Comparison of ENCODE assay signal across 17 mouse cellular contexts in genomic region chr2:90887627-90888026, GRCm38 (mm10). TPM values are rescaled to one million over a fixed set of nuclear protein-coding genes. Genes with fewer than 3 reads are reported as not detected.
DNase-seq lines count a peak whose midpoint lies in the region; ATAC-seq and TF ChIP-seq lines count a peak whose summit lies in the region.
"Had no signal": no experiment of that assay in that cellular context is flagged by ENCODE, and none has a peak within 500 bp of the region (broad histone marks: within the 10 kb centered on the region; RNA-seq: fewer than 3 reads in every experiment).

No protein-coding gene starts in this region.

- ATAC-seq in midbrain, embryonic 13.5 days: no peak
- ATAC-seq in forebrain, postnatal 0 days: no peak
- ATAC-seq in midbrain, embryonic 16.5 days: no peak
- no peak for ATAC-seq in intestine, embryonic 16.5 days
- ATAC-seq: activated CD4-positive, CD25-positive, alpha-beta regulatory T cell, adult 4 months; inflammation-experienced regulatory T-cells, adult 6 months had no signal

- H3K9ac ChIP-seq in midbrain, embryonic 13.5 days (replicated peaks): peak overlapping the region; percentile 87
- H3K9ac ChIP-seq in forebrain, postnatal 0 days: peak overlapping the region; percentile 94; the same call in 1 of the 2 replicates
- H3K9ac ChIP-seq in midbrain, embryonic 16.5 days (ENCODE audit: low read depth, low read length): peak overlapping the region; percentile 81
- no peak overlapping the region for H3K9ac ChIP-seq in intestine, embryonic 16.5 days (ENCODE audit: low read depth, low read length)
- H3K9ac ChIP-seq: embryonic facial prominence, embryonic 13.5 days; lung, embryonic 14.5 days had no signal

- H3K4me1 ChIP-seq in midbrain, embryonic 13.5 days (replicated peaks): peaks cover 53% of the 10 kb centered on the region
- H3K4me1 ChIP-seq in midbrain, embryonic 10.5 days: peaks cover 47% of the 10 kb centered on the region
- peaks cover 25% of the 10 kb centered on the region for H3K4me1 ChIP-seq in forebrain, postnatal 0 days (ENCODE audit: insufficient read depth)
- H3K4me1 ChIP-seq in midbrain, embryonic 16.5 days (ENCODE audit: control insufficient read depth, insufficient read depth, low read length): peaks cover 36% of the 10 kb centered on the region
- peaks cover 16% of the 10 kb centered on the region for H3K4me1 ChIP-seq in intestine, embryonic 16.5 days (ENCODE audit: control insufficient read depth, insufficient read depth, low read length)
- H3K4me1 ChIP-seq in embryonic facial prominence, embryonic 10.5 days: peaks cover 43% of the 10 kb centered on the region

- WGBS in midbrain, embryonic 13.5 days: 73% methylated on average over 5 of the region's 5 CpGs
- 76% methylated on average over 5 of the region's 5 CpGs for WGBS in midbrain, embryonic 10.5 days
- WGBS in forebrain, postnatal 0 days: 63% methylated on average over 5 of the region's 5 CpGs
- WGBS in midbrain, embryonic 16.5 days: 74% methylated on average over 5 of the region's 5 CpGs
- WGBS in intestine, embryonic 16.5 days: 65% methylated on average over 5 of the region's 5 CpGs
- 74% methylated on average over 5 of the region's 5 CpGs for WGBS in embryonic facial prominence, embryonic 10.5 days

- H3K36me3 ChIP-seq in midbrain, embryonic 13.5 days: peaks cover 13% of the 10 kb centered on the region
- peaks cover 7% of the 10 kb centered on the region for H3K36me3 ChIP-seq in midbrain, embryonic 10.5 days
- no peaks in the 10 kb centered on the region for H3K36me3 ChIP-seq in forebrain, postnatal 0 days (ENCODE audit: insufficient read depth)
- H3K36me3 ChIP-seq in midbrain, embryonic 16.5 days (ENCODE audit: control insufficient read depth, insufficient read depth, low read length): no peaks in the 10 kb centered on the region
- no peaks in the 10 kb centered on the region for H3K36me3 ChIP-seq in intestine, embryonic 16.5 days (ENCODE audit: control insufficient read depth, insufficient read depth, low read length)
- H3K36me3 ChIP-seq in embryonic facial prominence, embryonic 10.5 days (replicated peaks): peaks cover 12% of the 10 kb centered on the region; the same call in 1 of the 2 replicates

- no peaks in the 10 kb centered on the region for H3K9me3 ChIP-seq in midbrain, embryonic 13.5 days
- no peaks in the 10 kb centered on the region; the same call in 1 of the 2 replicates for H3K9me3 ChIP-seq in midbrain, embryonic 10.5 days (replicated peaks)
- no peaks in the 10 kb centered on the region for H3K9me3 ChIP-seq in forebrain, postnatal 0 days (ENCODE audit: low read length)
- no peaks in the 10 kb centered on the region for H3K9me3 ChIP-seq in midbrain, embryonic 16.5 days (replicated peaks; ENCODE audit: control insufficient read depth, low read length, poor library complexity, severe bottlenecking)
- H3K9me3 ChIP-seq in intestine, embryonic 16.5 days (ENCODE audit: control insufficient read depth, low read length): no peaks in the 10 kb centered on the region
- no peaks in the 10 kb centered on the region for H3K9me3 ChIP-seq in embryonic facial prominence, embryonic 10.5 days

- H3K27ac ChIP-seq in midbrain, embryonic 13.5 days: no peak overlapping the region
- H3K27ac ChIP-seq in midbrain, embryonic 10.5 days (replicated peaks): no peak overlapping the region
- no peak overlapping the region for H3K27ac ChIP-seq in forebrain, postnatal 0 days (ENCODE audit: low read depth, low read length)
- peak overlapping the region; percentile 94 for H3K27ac ChIP-seq in midbrain, embryonic 16.5 days (ENCODE audit: low read length)
- H3K27ac ChIP-seq in intestine, embryonic 16.5 days (ENCODE audit: low read length): no peak overlapping the region
- H3K27ac ChIP-seq in embryonic facial prominence, embryonic 10.5 days (replicated peaks): no peak overlapping the region
- H3K27ac ChIP-seq: embryonic facial prominence, embryonic 13.5 days; heart, adult 2 months; kidney, postnatal 0 days had no signal

- H3K27me3 ChIP-seq in midbrain, embryonic 13.5 days: peaks cover 69% of the 10 kb centered on the region
- peaks cover 96% of the 10 kb centered on the region for H3K27me3 ChIP-seq in midbrain, embryonic 10.5 days (ENCODE audit: low read depth, poor library complexity, severe bottlenecking)
- peaks cover 3% of the 10 kb centered on the region; the same call in 1 of the 2 replicates for H3K27me3 ChIP-seq in forebrain, postnatal 0 days (ENCODE audit: insufficient read depth, low read length)
- H3K27me3 ChIP-seq in midbrain, embryonic 16.5 days (ENCODE audit: control insufficient read depth, insufficient read depth, low read depth, low read length): no peaks in the 10 kb centered on the region; the same call in 1 of the 2 replicates
- H3K27me3 ChIP-seq in intestine, embryonic 16.5 days (replicated peaks; ENCODE audit: control insufficient read depth, insufficient read depth, low read length): peaks cover 30% of the 10 kb centered on the region
- peaks cover 91% of the 10 kb centered on the region for H3K27me3 ChIP-seq in embryonic facial prominence, embryonic 10.5 days (replicated peaks; ENCODE audit: low read depth, poor library complexity, severe bottlenecking)

- peak overlapping the region; percentile 86 for H3K4me2 ChIP-seq in midbrain, embryonic 13.5 days (replicated peaks)
- H3K4me2 ChIP-seq in forebrain, postnatal 0 days (ENCODE audit: low read depth): peak overlapping the region; percentile 79
- peak overlapping the region; percentile 85 for H3K4me2 ChIP-seq in midbrain, embryonic 16.5 days (ENCODE audit: low read length)
- H3K4me2 ChIP-seq in intestine, embryonic 16.5 days (ENCODE audit: low read depth, low read length): no peak overlapping the region
- H3K4me2 ChIP-seq: embryonic facial prominence, embryonic 13.5 days; lung, embryonic 14.5 days had no signal

- TF ChIP-seq CTCF in forebrain, postnatal 0 days (IDR thresholded peaks at IDR 0.05; ENCODE audit: low read depth): no peak

- DNase-seq in midbrain, embryonic 10.5 days (ENCODE audit: low spot score): no peak
- DNase-seq in forebrain, postnatal 0 days: no peak
- DNase-seq in urinary bladder, postnatal 10 days (ENCODE audit: low spot score): no peak
- no peak for DNase-seq in embryonic facial prominence, embryonic 10.5 days (ENCODE audit: low spot score)
- DNase-seq: cerebellum, postnatal 14 days; heart, adult 2 months; layer of hippocampus, adult 9-11 months; liver; lung, embryonic 14.5 days; thymus, adult 18-20 months had no signal

- peak overlapping the region; percentile 73 for H3K4me3 ChIP-seq in midbrain, embryonic 13.5 days (replicated peaks)
- no peak overlapping the region for H3K4me3 ChIP-seq in midbrain, embryonic 10.5 days
- peak overlapping the region; percentile 72; the same call in 1 of the 2 replicates for H3K4me3 ChIP-seq in forebrain, postnatal 0 days (ENCODE audit: low read depth, low read length)
- peak overlapping the region; percentile 59 for H3K4me3 ChIP-seq in midbrain, embryonic 16.5 days (ENCODE audit: low read depth, low read length)
- no peak overlapping the region for H3K4me3 ChIP-seq in intestine, embryonic 16.5 days (ENCODE audit: low read length)
- H3K4me3 ChIP-seq in embryonic facial prominence, embryonic 10.5 days: no peak overlapping the region
- H3K4me3 ChIP-seq: embryonic facial prominence, embryonic 13.5 days; heart, adult 2 months had no signal

RNA-seq across cellular contexts. Expression of gene C1qtnf4, which starts 2.0 kb away (rescaled TPM):
- polyA plus RNA-seq in midbrain, embryonic 13.5 days (2015; fragmentation: Nextera tagmentation; extraction: Ambion mirVana): 18.1 and 27.3 TPM in 2 replicates
- polyA plus RNA-seq in midbrain, embryonic 10.5 days (2016; fragmentation: Nextera tagmentation; extraction: Ambion mirVana): 2.3 and 3.8 TPM in 2 replicates
- total RNA-seq in forebrain, postnatal 0 days (2014; rRNA removed): 201 and 252 TPM in 2 replicates
- 185 and 189 TPM in 2 replicates for polyA plus RNA-seq in forebrain, postnatal 0 days (2015; fragmentation: Nextera tagmentation; extraction: Ambion mirVana)
- 42.6 and 55.6 TPM in 2 replicates for polyA plus RNA-seq in midbrain, embryonic 16.5 days (2015; fragmentation: Nextera tagmentation; extraction: Ambion mirVana)
- 3.3 and 4.8 TPM in 2 replicates for polyA plus RNA-seq in intestine, embryonic 16.5 days (2015; fragmentation: Nextera tagmentation; extraction: Ambion mirVana)
- 2.8 and 4.9 TPM in 2 replicates for polyA plus RNA-seq in embryonic facial prominence, embryonic 10.5 days (2016; fragmentation: Nextera tagmentation; extraction: Ambion mirVana)

RNA-seq across cellular contexts. Expression of gene Kbtbd4, which starts 16.9 kb away (rescaled TPM):
- polyA plus RNA-seq in midbrain, embryonic 13.5 days (2015; fragmentation: Nextera tagmentation; extraction: Ambion mirVana): 63.1 and 64.2 TPM in 2 replicates
- polyA plus RNA-seq in midbrain, embryonic 10.5 days (2016; fragmentation: Nextera tagmentation; extraction: Ambion mirVana): 57.8 and 58.6 TPM in 2 replicates
- total RNA-seq in forebrain, postnatal 0 days (2014; rRNA removed): 49.5 and 59.4 TPM in 2 replicates
- 54.3 and 60.3 TPM in 2 replicates for polyA plus RNA-seq in forebrain, postnatal 0 days (2015; fragmentation: Nextera tagmentation; extraction: Ambion mirVana)
- polyA plus RNA-seq in midbrain, embryonic 16.5 days (2015; fragmentation: Nextera tagmentation; extraction: Ambion mirVana): 61.6 and 62.6 TPM in 2 replicates
- polyA plus RNA-seq in intestine, embryonic 16.5 days (2015; fragmentation: Nextera tagmentation; extraction: Ambion mirVana): 24.8 and 27.1 TPM in 2 replicates
- 58.1 and 59.4 TPM in 2 replicates for polyA plus RNA-seq in embryonic facial prominence, embryonic 10.5 days (2016; fragmentation: Nextera tagmentation; extraction: Ambion mirVana)

RNA-seq across cellular contexts. Expression of gene Ndufs3, which starts 17.0 kb away (rescaled TPM):
- polyA plus RNA-seq in midbrain, embryonic 13.5 days (2015; fragmentation: Nextera tagmentation; extraction: Ambion mirVana): 210 TPM in 2 replicates
- polyA plus RNA-seq in midbrain, embryonic 10.5 days (2016; fragmentation: Nextera tagmentation; extraction: Ambion mirVana): 194 and 199 TPM in 2 replicates
- total RNA-seq in forebrain, postnatal 0 days (2014; rRNA removed): 156 and 190 TPM in 2 replicates
- 248 and 283 TPM in 2 replicates for polyA plus RNA-seq in forebrain, postnatal 0 days (2015; fragmentation: Nextera tagmentation; extraction: Ambion mirVana)
- polyA plus RNA-seq in midbrain, embryonic 16.5 days (2015; fragmentation: Nextera tagmentation; extraction: Ambion mirVana): 206 and 208 TPM in 2 replicates
- 301 and 316 TPM in 2 replicates for polyA plus RNA-seq in intestine, embryonic 16.5 days (2015; fragmentation: Nextera tagmentation; extraction: Ambion mirVana)
- polyA plus RNA-seq in embryonic facial prominence, embryonic 10.5 days (2016; fragmentation: Nextera tagmentation; extraction: Ambion mirVana): 201 and 206 TPM in 2 replicates

RNA-seq across cellular contexts. Expression of gene Mtch2, which starts 40.7 kb away (rescaled TPM):
- 246 and 259 TPM in 2 replicates for polyA plus RNA-seq in midbrain, embryonic 13.5 days (2015; fragmentation: Nextera tagmentation; extraction: Ambion mirVana)
- 251 and 254 TPM in 2 replicates for polyA plus RNA-seq in midbrain, embryonic 10.5 days (2016; fragmentation: Nextera tagmentation; extraction: Ambion mirVana)
- 106 and 120 TPM in 2 replicates for total RNA-seq in forebrain, postnatal 0 days (2014; rRNA removed)
- 222 and 224 TPM in 2 replicates for polyA plus RNA-seq in forebrain, postnatal 0 days (2015; fragmentation: Nextera tagmentation; extraction: Ambion mirVana)
- polyA plus RNA-seq in midbrain, embryonic 16.5 days (2015; fragmentation: Nextera tagmentation; extraction: Ambion mirVana): 248 and 250 TPM in 2 replicates
- polyA plus RNA-seq in intestine, embryonic 16.5 days (2015; fragmentation: Nextera tagmentation; extraction: Ambion mirVana): 409 and 416 TPM in 2 replicates
- polyA plus RNA-seq in embryonic facial prominence, embryonic 10.5 days (2016; fragmentation: Nextera tagmentation; extraction: Ambion mirVana): 248 and 251 TPM in 2 replicates

RNA-seq across cellular contexts. Expression of gene Celf1, which starts 52.6 kb away (rescaled TPM):
- 137 and 140 TPM in 2 replicates for polyA plus RNA-seq in midbrain, embryonic 13.5 days (2015; fragmentation: Nextera tagmentation; extraction: Ambion mirVana)
- polyA plus RNA-seq in midbrain, embryonic 10.5 days (2016; fragmentation: Nextera tagmentation; extraction: Ambion mirVana): 148 and 158 TPM in 2 replicates
- 74.5 and 83.7 TPM in 2 replicates for total RNA-seq in forebrain, postnatal 0 days (2014; rRNA removed)
- 56.9 and 72.2 TPM in 2 replicates for polyA plus RNA-seq in forebrain, postnatal 0 days (2015; fragmentation: Nextera tagmentation; extraction: Ambion mirVana)
- 115 and 121 TPM in 2 replicates for polyA plus RNA-seq in midbrain, embryonic 16.5 days (2015; fragmentation: Nextera tagmentation; extraction: Ambion mirVana)
- 71.8 and 73.1 TPM in 2 replicates for polyA plus RNA-seq in intestine, embryonic 16.5 days (2015; fragmentation: Nextera tagmentation; extraction: Ambion mirVana)
- polyA plus RNA-seq in embryonic facial prominence, embryonic 10.5 days (2016; fragmentation: Nextera tagmentation; extraction: Ambion mirVana): 139 and 145 TPM in 2 replicates

Comparison
In these comparisons a context has a peak if more than half of its experiments do, and no peak if none do; other contexts are left out.
1. H3K4me3 ChIP-seq: peak in midbrain, embryonic 13.5 days (single experiment), forebrain, postnatal 0 days (single experiment) and midbrain, embryonic 16.5 days (single experiment); none in midbrain, embryonic 10.5 days (single experiment), intestine, embryonic 16.5 days (single experiment) and embryonic facial prominence, embryonic 10.5 days (single experiment).